Mouse (Mus musculus): ENCODE results near the gene Tyw1.

GRCm38 (mm10) chr5:130344999-130345398, 89.6 kb downstream of the Tyw1 start:
- no peak for TF ChIP-seq POLR2A (IDR thresholded peaks at IDR 0.05; ENCODE audit: extremely low read depth, insufficient read depth, low read length)
- no peak for TF ChIP-seq CTCF (IDR thresholded peaks at IDR 0.05; ENCODE audit: extremely low read depth, insufficient read depth, low read length)

Data from cortical plate, adult 2 months (tissue).